Mouse (Mus musculus) CH12.LX (cell line): ENCODE data around the gene Vill. TPM values are rescaled to one million over a fixed set of nuclear protein-coding genes. Genes with fewer than 3 reads are reported as not detected.

ENCODE experiments used
- DNase-seq: peaks from one replicate; pipeline ENCODE4 v3.0.0-alpha.2; 2013; ENCODE audit errors: extremely low read depth
- H3K27ac ChIP-seq: 2 replicates; pipeline ENCODE4 v1.5.1; 2012; ENCODE audit warnings: low read depth, mild to moderate bottlenecking, control low read depth, moderate library complexity; ENCODE audit not compliant: insufficient read depth
- H3K27me3 ChIP-seq: replicated peaks from 2 replicates; pipeline ENCODE3; 2012; ENCODE audit warnings: inconsistent platforms
- H3K36me3 ChIP-seq, 2 experiments: replicated peaks in 1 of 2; 2 replicates each; pipeline versions ENCODE3 to v1.6.1; 2012; ENCODE audit warnings: inconsistent platforms in 1 of 2, low read length in 1 of 2, mild to moderate bottlenecking in 1 of 2, mixed read lengths in 1 of 2, moderate library complexity in 1 of 2; ENCODE audit not compliant: control insufficient read depth in 1 of 2, insufficient read depth in 1 of 2
- H3K4me1 ChIP-seq, 2 experiments: 2 replicates each; pipeline ENCODE4 v1.6.1; 2012; ENCODE audit warnings: inconsistent platforms in 1 of 2, moderate library complexity in 1 of 2; ENCODE audit not compliant: insufficient read depth in 2 of 2, control insufficient read depth in 1 of 2
- H3K4me2 ChIP-seq: 2 replicates; pipeline ENCODE4 v1.6.1; 2012; ENCODE audit warnings: low read depth, mild to moderate bottlenecking, control low read depth; ENCODE audit not compliant: poor library complexity, insufficient read depth, severe bottlenecking
- H3K4me3 ChIP-seq, 3 experiments: fragments of 150-350 bp in 1 of 3; sonication (generic) in 1 of 3; replicated peaks in 1 of 3; 2 replicates each; pipeline versions ENCODE3 to v1.5.1; 2011 to 2012; ENCODE audit warnings: low read depth in 2 of 3, low read length in 2 of 3, mild to moderate bottlenecking in 2 of 3, moderate library complexity in 2 of 3, control low read depth in 1 of 3, improper control_type of control experiment in 1 of 3, inconsistent platforms in 1 of 3, mixed read lengths in 1 of 3; ENCODE audit not compliant: poor library complexity in 1 of 3
- H3K79me2 ChIP-seq: replicated peaks from 2 replicates; pipeline ENCODE4 v1.6.1; 2012; ENCODE audit warnings: mild to moderate bottlenecking, moderate library complexity; ENCODE audit not compliant: control insufficient read depth, poor library complexity, insufficient read depth, severe bottlenecking; ENCODE audit errors: extremely low read depth
- H3K9ac ChIP-seq: 2 replicates; pipeline ENCODE4 v1.6.1; 2012; ENCODE audit warnings: low read depth, mild to moderate bottlenecking, control low read depth, moderate library complexity; ENCODE audit not compliant: insufficient read depth
- H3K9me3 ChIP-seq: replicated peaks from 2 replicates; pipeline ENCODE3; 2012; ENCODE audit warnings: low read length, inconsistent platforms, mixed read lengths
- ETS1 ChIP-seq: conservative IDR thresholded peaks from 2 replicates; pipeline ENCODE4 v1.6.1; 2012; ENCODE audit warnings: low read depth, mild to moderate bottlenecking, inconsistent platforms, low read length, improper control_type of control experiment, moderate library complexity
- GABPA ChIP-seq: IDR thresholded peaks from 2 replicates; pipeline ENCODE4 v1.6.1; 2012; ENCODE audit warnings: low read depth, low read length, improper control_type of control experiment, inconsistent platforms; ENCODE audit not compliant: insufficient replicate concordance
- IRF4 ChIP-seq: IDR thresholded peaks from 2 replicates; pipeline ENCODE4 v1.6.1; 2014; ENCODE audit warnings: low read depth, mild to moderate bottlenecking, inconsistent platforms, low read length, improper control_type of control experiment
- JUND ChIP-seq: conservative IDR thresholded peaks from 2 replicates; pipeline ENCODE4 v1.6.1; 2011; ENCODE audit warnings: low read depth, low read length, improper control_type of control experiment
- MAFK ChIP-seq: IDR thresholded peaks from 2 replicates; pipeline ENCODE4 v1.6.1; 2011; ENCODE audit warnings: low read length, improper control_type of control experiment; ENCODE audit not compliant: insufficient replicate concordance
- MAZ ChIP-seq: IDR thresholded peaks from 2 replicates; pipeline ENCODE4 v1.6.1; 2012; ENCODE audit warnings: low read depth, mild to moderate bottlenecking, inconsistent platforms, low read length, improper control_type of control experiment, moderate library complexity
- MXI1 ChIP-seq: IDR thresholded peaks from 2 replicates; pipeline ENCODE4 v1.6.1; 2011; ENCODE audit warnings: mild to moderate bottlenecking, low read depth, low read length, improper control_type of control experiment
- MYC ChIP-seq: IDR thresholded peaks from 2 replicates; pipeline ENCODE4 v1.6.1; 2011; ENCODE audit warnings: low read depth, mild to moderate bottlenecking, improper control_type of control experiment, low read length
- NELFE ChIP-seq: IDR thresholded peaks from 2 replicates; pipeline ENCODE4 v1.6.1; 2011; ENCODE audit warnings: low read depth, low read length, improper control_type of control experiment
- PAX5 ChIP-seq: IDR thresholded peaks from 2 replicates; pipeline ENCODE4 v1.6.1; 2012; ENCODE audit warnings: low read length, inconsistent platforms, mixed read lengths
- SMC3 ChIP-seq: IDR thresholded peaks from 2 replicates; pipeline ENCODE4 v1.6.1; 2011; ENCODE audit warnings: low read depth, low read length, improper control_type of control experiment
- TBP ChIP-seq: conservative IDR thresholded peaks from 2 replicates; pipeline ENCODE4 v1.6.1; 2011; ENCODE audit warnings: low read depth, low read length, improper control_type of control experiment
- TCF12 ChIP-seq: IDR thresholded peaks from 2 replicates; pipeline ENCODE4 v1.6.1; 2014; ENCODE audit warnings: low read depth, mild to moderate bottlenecking, inconsistent platforms, low read length, improper control_type of control experiment
- UBTF ChIP-seq: IDR thresholded peaks from 2 replicates; pipeline ENCODE4 v1.6.1; 2012; ENCODE audit warnings: low read depth, mild to moderate bottlenecking, inconsistent platforms, low read length, improper control_type of control experiment, moderate library complexity
- USF1 ChIP-seq: IDR thresholded peaks from 2 replicates; pipeline ENCODE4 v1.6.1; 2014; ENCODE audit warnings: low read depth, mild to moderate bottlenecking, inconsistent platforms, low read length, improper control_type of control experiment
- USF2 ChIP-seq: conservative IDR thresholded peaks from 2 replicates; pipeline ENCODE4 v1.6.1; 2011; ENCODE audit warnings: low read depth, low read length, improper control_type of control experiment
- dilution Hi-C: fragments of 300-500 bp; cut with MboI; formaldehyde crosslinking; loops from 2 replicates; pipeline ENCODE4 v1.14.3; 2020; ENCODE audit warnings: low sequenced_read_pairs; ENCODE audit not compliant: extremely low pct_unique_long_range_greater_than_20kb, extremely low pct_ligation_motif_present
- in situ Hi-C: fragments of 300-500 bp; cut with MboI; formaldehyde crosslinking; loops from 3 replicates; pipeline ENCODE4 v1.14.3; 2019; ENCODE audit warnings: low sequenced_read_pairs, low pct_ligation_motif_present, low pct_unique_long_range_greater_than_20kb, mixed read lengths
- polyA plus RNA-seq: library from polyadenylated mRNA; unstranded; fragments of >175 nt; gene quantifications from 2 replicates; pipeline ENCODE4 v1.2.1, GENCODE M21; 2012; ENCODE audit warnings: low read depth; ENCODE audit not compliant: insufficient read length
- total RNA-seq, 2 experiments: library from RNA; depleted of rRNA; stranded (reverse); fragments of 300-350 nt in 1 of 2; fragments of >200 nt in 1 of 2; gene quantifications; 2 replicates each; pipeline ENCODE4 v1.2.3; 2012 to 2014

Gene Vill
- total and polyA plus RNA-seq, 3 experiments: 46.3 to 85.2 (median 57.3) TPM

DNA sequence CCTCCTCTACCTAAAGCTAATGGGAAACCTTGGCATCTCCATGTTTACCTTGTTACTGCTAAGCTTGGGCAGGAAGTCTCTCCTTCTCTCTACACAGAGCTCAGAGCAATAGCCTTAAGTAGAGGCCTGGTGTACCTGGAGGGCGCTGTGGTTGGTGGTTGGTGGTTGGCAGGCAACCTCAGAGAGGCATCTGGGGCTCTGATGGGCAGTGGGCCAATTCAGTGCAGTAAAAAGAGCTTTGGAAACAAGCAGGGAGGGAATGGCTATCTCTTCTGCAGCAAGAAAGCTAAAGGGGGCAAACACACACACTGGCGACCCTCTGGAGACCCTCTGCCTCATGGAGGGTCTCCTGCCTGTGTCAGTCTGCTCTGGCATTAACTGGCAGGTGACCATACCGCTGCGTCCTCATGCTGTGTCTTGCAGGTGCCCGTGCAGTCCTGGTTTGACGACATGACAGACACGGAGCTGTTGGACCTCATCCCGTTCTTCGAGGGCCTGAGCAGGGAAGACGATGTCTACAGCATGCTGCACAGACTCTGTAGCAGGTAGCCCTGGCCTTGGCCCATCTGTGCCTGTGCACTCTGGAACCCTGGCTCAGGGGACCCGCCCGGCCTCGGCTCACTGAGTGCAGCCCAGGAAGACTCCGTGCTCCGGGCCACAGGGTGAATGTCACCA is 12.3 kb upstream of the Vill start:
- H3K36me3 ChIP-seq: no peaks in the 10 kb centered on the region
- dilution Hi-C loops: no loop called here
- H3K4me2 ChIP-seq: no peak overlapping the region

DNA sequence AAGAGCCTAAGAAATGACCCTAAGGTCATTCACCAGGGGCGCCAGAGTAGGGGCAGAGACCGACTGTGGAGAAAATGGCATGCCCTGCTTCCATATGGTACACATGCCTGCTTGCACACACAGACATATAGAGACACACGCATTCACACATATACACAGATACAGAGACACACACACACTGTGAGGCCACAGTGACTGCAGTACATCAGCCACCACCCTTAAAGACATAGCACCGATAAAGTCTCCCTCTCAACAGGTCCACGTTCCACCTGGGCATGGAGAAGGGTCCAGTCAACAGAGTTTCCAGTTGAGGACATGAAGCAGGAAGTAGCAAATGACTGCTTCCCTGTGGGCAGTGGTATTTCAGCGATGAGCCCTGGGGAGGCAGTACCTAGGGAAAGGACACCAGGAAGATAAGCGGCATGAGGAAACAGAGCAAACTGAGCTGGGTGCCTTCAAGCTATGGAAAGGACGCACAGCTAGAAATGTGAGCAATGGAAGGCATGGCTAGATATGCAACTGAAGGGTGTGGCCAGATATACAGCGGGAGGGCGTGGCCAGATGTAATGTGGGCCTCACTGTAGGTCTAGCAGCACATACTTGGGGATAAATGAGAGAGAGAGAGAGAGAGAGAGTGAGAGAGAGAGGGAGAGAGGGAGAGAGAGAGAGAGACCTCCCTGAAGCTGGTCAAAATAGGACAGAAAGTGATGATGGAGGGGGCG is 4.2 kb upstream of the Vill start:
- dilution Hi-C loops (no loop called here), in situ Hi-C loops (no loop called here)
- Histone ChIP-seq H3K27me3 (peaks cover 75% of the 10 kb centered on the region), H3K36me3 (no peaks in the 10 kb centered on the region), H3K4me2 (no peak overlapping the region), H3K9me3 (no peaks in the 10 kb centered on the region), H3K79me2 (no peaks in the 10 kb centered on the region), H3K9ac (no peak overlapping the region), H3K4me3 (no peak overlapping the region), H3K4me1 (peaks cover 0 to 6% of the 10 kb centered on the region in 2 experiments; a peak in 1 of 4 replicates), H3K27ac (no peak overlapping the region)
- no peak for DNase-seq
- TF ChIP-seq ETS1 (no peak), NELFE (no peak), TCF12 (no peak), SMC3 (no peak), MAZ (no peak)

More for the DNA sequence above, 12.3 kb upstream of the Vill start:
- TF ChIP-seq USF1 (no peak), MYC (no peak), TBP (no peak), JUND (no peak), IRF4 (no peak), GABPA (no peak), SMC3 (no peak), USF2 (no peak), MXI1 (no peak), PAX5 (no peak), UBTF (no peak), MAFK (no peak)
- DNase-seq: no peak
- H3K9ac ChIP-seq: no peak overlapping the region
- peaks cover 3% of the 10 kb centered on the region for H3K9me3 ChIP-seq
- no peak overlapping the region for H3K4me3 ChIP-seq
- in situ Hi-C loops: no loop called here
- no peaks in the 10 kb centered on the region for H3K79me2 ChIP-seq
- no peak overlapping the region for H3K27ac ChIP-seq
- H3K27me3 ChIP-seq: peaks cover 82% of the 10 kb centered on the region
- H3K4me1 ChIP-seq: no peaks in the 10 kb centered on the region
